Mouse (Mus musculus): Measurements from ENCODE around the gene Mgmt. TPM values are rescaled to one million over a fixed set of nuclear protein-coding genes. Genes with fewer than 3 reads are reported as not detected.

Mgmt gene
- polyA plus RNA-seq, 1 experiment from 2014 or later: 2.5 TPM

DNA sequence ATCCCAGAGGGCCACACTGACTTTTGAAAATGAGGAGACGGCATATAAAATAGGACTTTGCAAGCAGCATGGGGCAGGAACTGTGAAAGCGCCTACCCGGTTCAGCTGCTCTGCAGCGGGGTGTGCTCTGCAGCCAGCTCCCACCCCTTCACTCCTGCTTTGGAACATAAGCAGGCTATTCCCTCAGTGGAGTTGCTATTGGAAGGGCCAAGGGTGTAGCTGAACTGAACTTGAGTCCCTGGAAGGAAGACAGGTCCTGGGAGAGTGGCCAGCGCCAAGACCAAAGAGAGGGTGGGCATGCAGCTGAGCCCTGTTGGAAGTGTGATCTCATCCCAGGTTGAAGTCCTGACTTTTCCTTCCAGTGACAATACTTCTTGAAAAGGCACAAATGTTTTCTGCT is 179.5 kb downstream of the Mgmt start:
- Histone ChIP-seq H3K9ac (ENCODE audit: low read depth, low read length) (no peak overlapping the region), H3K4me1 (replicated peaks; ENCODE audit: control insufficient read depth, insufficient read depth, low read length) (no peaks in the 10 kb centered on the region), H3K4me2 (replicated peaks; ENCODE audit: low read depth) (no peak overlapping the region), H3K36me3 (ENCODE audit: control insufficient read depth, insufficient read depth) (no peaks in the 10 kb centered on the region), H3K27ac (ENCODE audit: low read depth, low read length) (no peak overlapping the region), H3K27me3 (replicated peaks; ENCODE audit: control insufficient read depth, insufficient read depth, low read length) (no peaks in the 10 kb centered on the region), H3K9me3 (ENCODE audit: control insufficient read depth) (no peaks in the 10 kb centered on the region), H3K4me3 (ENCODE audit: low read depth, low read length) (no peak overlapping the region)
- WGBS: 70% methylated on average over 5 of the region's 5 CpGs
- ATAC-seq: no peak
- no peak for TF ChIP-seq CTCF (IDR thresholded peaks at IDR 0.05; ENCODE audit: low read depth)

DNA sequence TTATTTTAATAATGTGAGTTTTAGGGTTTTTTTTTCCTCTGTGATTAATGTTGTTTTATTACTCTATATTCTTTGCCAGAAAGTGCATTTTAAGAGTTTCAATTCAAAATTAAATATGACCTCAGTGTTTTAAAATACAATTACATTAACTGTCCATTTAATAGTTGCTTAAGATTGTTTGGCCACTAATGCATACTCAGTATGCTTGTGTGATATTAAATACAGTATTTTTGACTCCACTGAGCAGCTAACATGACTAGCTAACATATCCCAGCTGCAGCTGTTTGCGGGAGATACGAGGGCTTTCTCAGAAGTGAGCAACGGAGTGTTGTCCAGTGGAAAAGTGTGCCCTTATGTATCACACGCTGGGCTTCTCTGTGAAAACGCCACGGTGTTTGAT is 179.9 kb downstream of the Mgmt start:
- Histone ChIP-seq H3K36me3 (ENCODE audit: control insufficient read depth, insufficient read depth) (no peaks in the 10 kb centered on the region), H3K4me2 (replicated peaks; ENCODE audit: low read depth) (no peak overlapping the region), H3K4me1 (replicated peaks; ENCODE audit: control insufficient read depth, insufficient read depth, low read length) (no peaks in the 10 kb centered on the region), H3K27ac (ENCODE audit: low read depth, low read length) (no peak overlapping the region), H3K4me3 (ENCODE audit: low read depth, low read length) (no peak overlapping the region), H3K27me3 (replicated peaks; ENCODE audit: control insufficient read depth, insufficient read depth, low read length) (no peaks in the 10 kb centered on the region), H3K9ac (ENCODE audit: low read depth, low read length) (no peak overlapping the region), H3K9me3 (ENCODE audit: control insufficient read depth) (no peaks in the 10 kb centered on the region)
- ATAC-seq: no peak
- WGBS: 70% methylated on average over 6 of the region's 6 CpGs
- no peak for TF ChIP-seq CTCF (IDR thresholded peaks at IDR 0.05; ENCODE audit: low read depth)

DNA sequence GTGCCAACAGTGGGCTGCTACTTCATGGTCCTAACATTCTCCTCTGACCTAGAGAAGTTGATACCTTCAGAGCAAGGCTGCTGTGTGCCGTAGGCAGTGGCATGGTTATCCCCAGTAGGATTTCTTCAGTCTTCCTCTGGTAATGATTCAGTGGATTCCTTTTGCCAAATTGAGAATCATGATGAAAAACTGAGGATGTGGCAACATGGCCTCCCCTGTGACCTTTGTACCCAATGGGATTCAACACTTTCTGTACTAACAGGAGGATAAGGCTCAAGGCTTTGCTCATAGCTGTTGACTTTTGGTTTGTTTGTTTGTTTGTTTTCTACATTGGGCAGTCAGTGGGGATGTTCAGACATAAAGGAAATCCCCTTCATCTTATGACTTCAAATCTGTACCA is 180.9 kb downstream of the Mgmt start:
- no peak overlapping the region for H3K9ac ChIP-seq (ENCODE audit: low read depth, low read length)
- WGBS: 100% methylated on average over 1 of the region's 1 CpGs
- no peaks in the 10 kb centered on the region for H3K4me1 ChIP-seq (replicated peaks; ENCODE audit: control insufficient read depth, insufficient read depth, low read length)
- no peak for ATAC-seq
- TF ChIP-seq CTCF (IDR thresholded peaks at IDR 0.05; ENCODE audit: low read depth): no peak
- H3K4me2 ChIP-seq (replicated peaks; ENCODE audit: low read depth): no peak overlapping the region
- no peak overlapping the region for H3K27ac ChIP-seq (ENCODE audit: low read depth, low read length)
- no peaks in the 10 kb centered on the region for H3K27me3 ChIP-seq (replicated peaks; ENCODE audit: control insufficient read depth, insufficient read depth, low read length)
- no peak overlapping the region for H3K4me3 ChIP-seq (ENCODE audit: low read depth, low read length)
- no peaks in the 10 kb centered on the region for H3K9me3 ChIP-seq (ENCODE audit: control insufficient read depth)
- H3K36me3 ChIP-seq (ENCODE audit: control insufficient read depth, insufficient read depth): no peaks in the 10 kb centered on the region

DNA sequence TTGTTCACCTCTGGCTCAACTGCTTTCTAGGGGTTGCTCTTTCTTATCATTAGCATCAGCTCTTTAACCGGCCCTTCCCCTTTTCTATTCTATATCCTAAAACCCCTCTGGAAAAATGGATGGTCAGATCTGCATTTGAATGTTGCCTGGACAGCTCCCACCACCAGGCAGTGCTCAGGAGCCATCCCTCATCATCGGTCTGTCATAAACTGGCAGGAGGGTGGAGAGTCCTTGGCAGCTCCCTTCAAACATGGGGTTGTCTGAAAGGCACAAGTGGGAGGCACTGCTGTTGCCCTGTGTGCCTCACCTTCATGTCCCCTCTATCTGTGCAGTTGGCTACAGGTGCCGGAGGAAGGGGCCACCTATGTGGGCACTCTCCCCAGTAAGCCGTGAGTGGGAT is 185.8 kb downstream of the Mgmt start:
- ATAC-seq: no peak
- Histone ChIP-seq H3K4me1 (replicated peaks; ENCODE audit: control insufficient read depth, insufficient read depth, low read length) (no peaks in the 10 kb centered on the region), H3K4me2 (replicated peaks; ENCODE audit: low read depth) (no peak overlapping the region), H3K9me3 (ENCODE audit: control insufficient read depth) (no peaks in the 10 kb centered on the region), H3K27ac (ENCODE audit: low read depth, low read length) (no peak overlapping the region), H3K9ac (ENCODE audit: low read depth, low read length) (no peak overlapping the region), H3K36me3 (ENCODE audit: control insufficient read depth, insufficient read depth) (no peaks in the 10 kb centered on the region), H3K4me3 (ENCODE audit: low read depth, low read length) (no peak overlapping the region), H3K27me3 (replicated peaks; ENCODE audit: control insufficient read depth, insufficient read depth, low read length) (no peaks in the 10 kb centered on the region)
- TF ChIP-seq CTCF (IDR thresholded peaks at IDR 0.05; ENCODE audit: low read depth): peak; percentile 17; the same call in 1 of the 2 replicates
- WGBS: 94% methylated on average over 4 of the region's 4 CpGs

DNA sequence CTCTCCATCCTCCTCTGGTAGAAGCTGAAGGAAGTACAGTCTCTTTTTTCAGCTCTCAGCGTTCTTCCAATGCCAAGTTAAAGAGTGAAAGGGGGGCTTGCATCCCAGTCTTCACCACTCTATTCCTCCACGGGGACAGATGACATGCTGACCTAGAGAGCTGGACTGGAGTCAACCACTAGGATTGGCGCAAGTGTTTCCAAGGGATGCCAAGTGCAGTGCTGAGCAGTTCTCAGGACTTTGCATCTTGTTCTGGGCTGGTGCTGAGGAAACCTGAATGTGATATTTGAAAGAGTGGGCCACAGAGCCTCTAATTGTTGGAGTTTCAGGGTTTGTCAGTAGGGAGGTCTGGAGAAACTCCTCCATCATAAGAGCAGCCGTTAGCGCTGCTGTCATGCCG is 187.8 kb downstream of the Mgmt start:
- Histone ChIP-seq H3K9me3 (ENCODE audit: control insufficient read depth) (no peaks in the 10 kb centered on the region), H3K9ac (ENCODE audit: low read depth, low read length) (no peak overlapping the region), H3K27ac (ENCODE audit: low read depth, low read length) (no peak overlapping the region), H3K4me1 (replicated peaks; ENCODE audit: control insufficient read depth, insufficient read depth, low read length) (no peaks in the 10 kb centered on the region), H3K4me2 (replicated peaks; ENCODE audit: low read depth) (no peak overlapping the region), H3K4me3 (ENCODE audit: low read depth, low read length) (no peak overlapping the region), H3K27me3 (replicated peaks; ENCODE audit: control insufficient read depth, insufficient read depth, low read length) (no peaks in the 10 kb centered on the region), H3K36me3 (ENCODE audit: control insufficient read depth, insufficient read depth) (no peaks in the 10 kb centered on the region)
- 85% methylated on average over 6 of the region's 6 CpGs for WGBS
- ATAC-seq: no peak
- no peak for TF ChIP-seq CTCF (IDR thresholded peaks at IDR 0.05; ENCODE audit: low read depth)

DNA sequence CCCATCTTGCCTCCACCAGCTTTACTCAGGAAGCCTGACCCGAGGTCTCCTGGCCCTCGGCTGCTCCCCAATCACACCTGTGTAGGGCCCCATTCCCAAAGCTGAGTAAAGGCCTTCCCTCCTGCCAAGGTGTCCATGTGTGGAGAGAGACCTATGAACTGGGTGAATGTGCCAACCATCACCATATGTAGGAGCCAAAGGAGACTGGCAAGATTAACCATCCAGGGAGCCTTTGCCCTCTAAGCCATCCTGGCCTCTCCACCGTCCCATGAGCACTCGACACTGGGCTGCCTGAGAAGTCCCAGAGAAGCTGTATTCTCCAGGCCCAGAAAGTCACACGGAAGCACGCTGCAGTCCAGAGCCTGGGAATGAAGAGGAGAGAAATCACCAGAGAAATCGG is 190.2 kb downstream of the Mgmt start:
- Histone ChIP-seq H3K9ac (ENCODE audit: low read depth, low read length) (no peak overlapping the region), H3K27ac (ENCODE audit: low read depth, low read length) (no peak overlapping the region), H3K4me2 (replicated peaks; ENCODE audit: low read depth) (no peak overlapping the region), H3K4me1 (replicated peaks; ENCODE audit: control insufficient read depth, insufficient read depth, low read length) (no peaks in the 10 kb centered on the region), H3K9me3 (ENCODE audit: control insufficient read depth) (no peaks in the 10 kb centered on the region), H3K4me3 (ENCODE audit: low read depth, low read length) (no peak overlapping the region), H3K27me3 (replicated peaks; ENCODE audit: control insufficient read depth, insufficient read depth, low read length) (no peaks in the 10 kb centered on the region), H3K36me3 (ENCODE audit: control insufficient read depth, insufficient read depth) (no peaks in the 10 kb centered on the region)
- no peak for TF ChIP-seq CTCF (IDR thresholded peaks at IDR 0.05; ENCODE audit: low read depth)
- WGBS: 92% methylated on average over 7 of the region's 7 CpGs
- ATAC-seq: no peak

DNA sequence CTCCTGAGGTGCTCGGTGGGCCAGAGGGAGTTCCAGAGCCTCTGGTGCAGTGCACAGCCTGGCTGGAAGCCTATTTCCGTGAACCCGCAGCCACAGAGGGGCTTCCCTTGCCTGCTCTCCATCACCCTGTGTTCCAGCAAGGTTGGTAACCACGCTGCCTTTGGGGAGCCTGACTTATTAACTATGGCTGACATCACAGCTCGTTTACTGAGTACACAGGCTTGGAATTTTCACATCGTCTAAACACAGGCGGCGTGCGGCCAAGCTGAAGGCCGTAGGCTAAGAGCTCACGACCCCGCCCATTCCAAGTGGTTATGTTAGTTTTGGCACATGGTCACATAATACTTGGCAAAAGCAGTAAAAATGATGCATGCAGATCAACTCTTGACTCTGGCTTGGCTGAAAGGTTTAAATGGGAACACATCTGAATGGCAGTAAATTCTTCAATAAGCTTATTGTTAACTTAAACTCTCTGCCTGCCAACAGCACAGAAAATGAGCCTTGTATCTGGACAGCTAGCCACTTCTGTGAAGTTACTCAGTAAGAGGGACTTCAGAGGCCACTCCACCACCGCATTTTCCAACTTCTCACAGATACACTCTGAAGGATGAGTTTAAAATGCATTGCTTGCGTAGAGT is 191.7 kb downstream of the Mgmt start:
- Histone ChIP-seq H3K4me2 (replicated peaks; ENCODE audit: low read depth) (no peak overlapping the region), H3K9ac (ENCODE audit: low read depth, low read length) (no peak overlapping the region), H3K9me3 (ENCODE audit: control insufficient read depth) (no peaks in the 10 kb centered on the region), H3K36me3 (ENCODE audit: control insufficient read depth, insufficient read depth) (no peaks in the 10 kb centered on the region), H3K27ac (ENCODE audit: low read depth, low read length) (no peak overlapping the region), H3K4me3 (ENCODE audit: low read depth, low read length) (no peak overlapping the region), H3K27me3 (replicated peaks; ENCODE audit: control insufficient read depth, insufficient read depth, low read length) (no peaks in the 10 kb centered on the region), H3K4me1 (replicated peaks; ENCODE audit: control insufficient read depth, insufficient read depth, low read length) (no peaks in the 10 kb centered on the region)
- 21% methylated on average over 14 of the region's 14 CpGs for WGBS
- TF ChIP-seq CTCF (IDR thresholded peaks at IDR 0.05; ENCODE audit: low read depth): no peak
- peak; percentile 36; the same call in 1 of the 2 replicates for ATAC-seq

Measured in intestine, postnatal 0 days (tissue).